Mouse (Mus musculus) embryonic fibroblast, embryonic 13.5 days (primary cell): ENCODE results near the gene Sufu.

Experiments used
- CTCF ChIP-seq: IDR thresholded peaks from 2 replicates; pipeline ENCODE4 v1.5.1; 2011; ENCODE audit warnings: mild to moderate bottlenecking, control low read depth, low read length, moderate library complexity, borderline replicate concordance; ENCODE audit not compliant: insufficient read depth
- POLR2A ChIP-seq: IDR thresholded peaks from 2 replicates; pipeline ENCODE4 v1.6.1; 2011; ENCODE audit warnings: low read depth, mild to moderate bottlenecking, control low read depth, low read length, moderate library complexity

DNA sequence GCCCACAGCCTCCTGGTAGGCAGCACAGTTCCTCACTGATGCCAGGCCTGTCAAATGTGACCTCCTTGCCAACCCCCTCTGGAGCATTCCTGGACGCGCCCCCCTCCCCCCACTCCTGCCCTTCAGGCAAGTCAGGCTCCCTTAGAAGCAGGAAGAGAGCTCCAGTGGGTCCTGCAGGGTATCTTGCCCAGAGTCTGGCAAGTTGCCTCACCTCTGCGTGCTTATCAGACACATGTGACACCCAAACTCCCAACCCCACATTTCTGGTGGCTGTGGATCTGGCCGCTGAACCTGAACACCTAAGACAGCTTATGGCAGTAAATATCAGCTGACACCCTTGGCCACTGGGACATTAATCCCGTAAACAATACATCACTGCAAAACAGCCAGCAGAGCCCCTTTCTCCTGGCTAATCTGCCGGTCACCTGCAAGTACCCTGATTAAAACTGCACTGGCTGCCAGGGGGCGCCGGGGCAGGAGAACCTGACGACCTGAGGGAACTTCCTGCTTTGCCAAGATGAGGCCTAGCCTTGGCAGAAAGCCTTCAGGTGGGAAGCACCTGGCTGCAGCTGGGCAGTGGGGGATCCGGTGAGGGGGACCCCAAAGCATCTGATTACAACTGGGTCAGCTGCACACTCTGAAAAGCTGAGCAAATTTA is 135.5 kb downstream of the Sufu start:
- TF ChIP-seq POLR2A (no peak), CTCF (no peak)
